Mouse (Mus musculus): ENCODE data around the gene Relt.

The Relt gene

DNA sequence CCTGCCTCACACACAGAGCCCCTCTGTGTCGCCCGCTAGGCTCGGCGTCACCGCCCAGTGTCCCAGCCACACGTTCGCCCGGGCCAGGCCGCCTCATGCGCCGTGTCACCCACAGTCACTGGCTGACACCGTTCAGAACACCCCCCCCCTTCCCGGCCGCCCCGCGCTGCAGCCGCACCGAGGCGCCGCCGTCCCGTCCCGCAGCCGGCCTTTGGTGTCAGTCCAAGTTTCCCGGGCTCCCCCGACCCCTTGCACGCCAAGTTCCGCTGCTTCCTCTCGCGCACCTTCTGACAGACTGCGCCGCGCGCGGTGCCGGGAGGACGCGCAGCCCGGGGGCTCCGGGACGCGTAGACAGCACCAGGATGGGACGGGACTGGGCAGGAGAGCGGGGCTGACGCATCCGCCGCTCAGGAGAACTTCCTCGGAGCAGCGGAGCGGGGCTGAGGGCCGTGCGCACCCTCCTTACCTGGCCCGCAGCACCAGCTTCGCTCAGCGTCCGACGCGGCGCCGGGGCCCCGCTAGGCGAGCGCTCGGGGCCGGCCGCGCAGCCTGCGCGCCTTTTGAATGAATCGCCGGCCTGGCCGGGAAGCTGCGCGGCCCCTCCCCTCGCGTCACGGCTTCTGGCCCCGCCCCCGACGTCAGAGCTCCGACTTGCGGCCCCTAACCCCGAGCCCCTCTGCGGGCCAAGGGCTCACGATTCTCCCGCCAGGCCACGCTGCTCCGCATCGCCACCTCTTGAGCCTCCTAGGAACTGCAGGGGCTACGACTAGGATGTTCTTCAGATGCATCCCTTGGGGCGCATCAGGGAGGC lies at the start of gene Relt:
Relt (minus strand) TSS at position 619 of the 811 bp plus-strand sequence.
- DNase-seq (ENCODE audit: low spot score in 2 of 2) = peak; percentile 85 to 88

DNA sequence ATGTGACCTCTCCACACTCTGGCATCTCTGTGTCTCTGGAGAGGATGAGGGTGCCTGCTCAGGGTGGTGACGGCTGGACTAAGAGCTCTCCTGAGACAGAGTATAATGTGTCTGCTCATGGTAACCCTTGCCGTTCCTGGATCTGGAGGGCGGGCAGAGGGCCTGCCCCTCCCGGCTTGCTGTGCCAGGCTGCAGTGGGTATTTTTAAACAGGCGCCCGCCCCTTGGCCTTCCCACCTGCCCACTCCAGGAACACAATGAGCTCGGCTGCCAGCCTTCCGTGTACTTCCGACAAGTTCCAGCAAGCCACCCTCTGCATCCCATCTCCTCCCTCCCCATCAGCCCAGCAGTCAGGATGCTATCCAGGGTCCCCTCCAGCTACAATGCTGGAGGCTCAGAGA lies 48.5 kb upstream of the Relt start:
- DNase-seq (ENCODE audit: low spot score in 2 of 2) = no peak

GRCm38 (mm10) chr7:100911246-100911770 lies 48.1 kb upstream of the Relt start:
- no peak for DNase-seq (ENCODE audit: low spot score in 2 of 2)

DNA sequence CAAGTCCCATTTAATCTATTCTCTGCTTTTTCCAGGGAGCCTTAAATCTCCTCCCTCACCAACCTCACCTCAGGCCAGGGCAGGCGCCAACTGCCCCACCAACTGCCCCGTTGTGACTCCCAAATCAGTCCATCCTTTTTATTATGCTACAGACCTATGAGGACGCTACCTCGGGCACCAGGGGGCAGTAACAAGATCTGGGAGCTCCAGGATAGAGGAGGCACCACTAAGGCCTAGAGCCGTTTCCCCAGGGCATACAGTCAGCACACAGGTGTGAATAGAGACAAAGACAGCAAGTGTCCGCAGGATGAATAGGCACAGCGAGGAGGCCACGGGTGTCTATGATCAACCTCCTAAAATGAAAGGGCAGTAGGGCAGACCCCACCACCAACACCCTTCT lies 45.3 kb upstream of the Relt start:
- DNase-seq (ENCODE audit: low spot score in 2 of 2) = no peak

DNA sequence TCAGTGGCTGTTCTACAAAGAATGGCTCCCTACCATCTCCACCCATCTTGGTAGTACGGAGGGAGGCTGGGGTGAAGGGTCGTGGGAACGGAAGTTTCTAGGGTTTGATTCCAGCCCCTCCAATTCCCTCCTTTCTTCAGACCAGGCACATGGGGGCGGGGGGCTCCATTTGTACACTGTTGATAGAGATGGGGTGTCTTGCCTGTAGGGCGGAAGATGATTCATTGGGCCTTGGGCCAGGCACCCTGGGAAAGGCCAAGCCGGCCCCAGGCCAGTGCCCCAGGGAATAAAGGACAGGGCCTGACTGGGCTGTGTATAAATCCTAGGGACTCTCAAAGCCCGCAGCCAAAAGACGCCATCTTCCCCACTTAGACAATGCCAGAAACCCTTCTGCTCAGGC lies 44.8 kb upstream of the Relt start:
- no peak for DNase-seq (ENCODE audit: low spot score in 2 of 2)

GRCm38 (mm10) chr7:100907231-100907630 lies 44.0 kb upstream of the Relt start:
- DNase-seq (ENCODE audit: low spot score in 2 of 2) = peak; percentile 84 to 89

DNA sequence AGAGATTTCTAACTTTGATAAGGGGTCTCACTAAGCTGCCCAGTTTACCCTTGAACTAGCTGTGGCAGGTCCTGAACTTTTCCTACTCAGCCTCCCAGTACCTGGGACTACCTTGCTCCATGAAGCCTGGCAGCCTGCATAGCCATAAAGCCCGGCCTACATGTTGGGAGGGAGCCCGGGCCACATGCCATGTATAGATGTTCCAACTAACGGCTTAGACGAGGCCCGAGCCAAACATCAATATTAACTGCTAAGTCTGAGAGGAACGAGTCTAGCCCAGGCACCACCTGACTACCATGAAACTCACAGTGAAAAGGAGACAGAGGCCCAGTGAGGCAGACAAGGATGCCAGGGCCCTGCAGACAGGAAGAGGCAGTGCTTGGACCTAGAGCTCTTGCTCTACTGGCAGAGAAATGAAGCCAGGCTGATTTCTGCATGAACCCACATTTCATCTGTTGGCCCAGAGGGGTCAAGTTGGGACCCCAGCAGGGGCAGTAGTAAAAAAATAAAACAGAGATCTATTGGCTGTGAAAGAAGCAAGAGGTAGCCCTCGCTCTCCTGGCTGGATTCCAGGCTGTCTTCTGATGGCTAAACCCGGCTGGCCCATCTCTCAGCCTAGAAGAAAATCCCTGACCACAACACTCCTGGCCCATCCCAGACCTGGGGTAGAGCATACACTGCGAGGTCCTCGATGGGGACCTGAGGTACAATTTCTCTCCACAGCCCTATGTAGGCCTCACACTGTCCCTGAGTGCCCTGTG lies 43.0 kb upstream of the Relt start:
- DNase-seq (ENCODE audit: low spot score in 2 of 2) = no peak

DNA sequence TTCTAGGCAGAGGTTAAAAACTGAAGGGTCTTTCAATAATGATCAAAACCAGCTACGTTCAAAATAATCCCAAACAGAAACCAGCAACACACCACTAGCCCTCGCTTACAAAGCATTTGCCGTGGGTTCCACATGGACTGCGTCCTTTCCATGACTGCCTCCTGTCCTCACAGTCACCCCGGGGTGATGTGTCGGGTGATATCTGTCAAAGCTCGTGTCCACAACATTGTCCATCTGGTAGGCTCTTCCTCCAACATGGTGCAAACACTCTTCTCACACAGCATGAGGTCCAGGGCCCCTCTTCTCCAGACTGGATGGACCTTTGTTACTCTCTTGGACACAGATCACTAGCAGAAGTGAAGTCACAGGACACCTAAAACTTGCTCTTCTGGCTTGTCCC lies 41.8 kb upstream of the Relt start:
- DNase-seq (ENCODE audit: low spot score in 2 of 2) = no peak

DNA sequence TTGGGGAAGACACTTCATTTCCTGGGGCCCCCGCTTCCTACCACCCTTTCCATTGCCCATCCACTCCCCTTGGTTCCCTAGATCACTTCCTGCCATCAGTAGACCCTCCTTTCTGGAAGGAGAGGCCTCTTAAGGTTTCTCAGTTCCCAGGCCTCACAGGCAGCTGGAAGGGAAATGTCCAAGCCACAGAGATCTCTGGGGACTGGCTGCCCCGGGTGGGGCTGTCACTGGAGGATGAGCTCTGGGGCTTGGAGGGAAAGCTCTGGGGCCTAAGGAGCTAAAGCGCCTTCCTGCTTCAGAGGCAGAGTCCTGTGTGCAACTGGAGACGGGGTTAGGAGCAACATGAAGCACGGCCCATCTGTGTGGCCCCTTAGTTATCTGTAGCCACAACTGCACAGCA lies 41.4 kb upstream of the Relt start:
- no peak for DNase-seq (ENCODE audit: low spot score in 2 of 2)

DNA sequence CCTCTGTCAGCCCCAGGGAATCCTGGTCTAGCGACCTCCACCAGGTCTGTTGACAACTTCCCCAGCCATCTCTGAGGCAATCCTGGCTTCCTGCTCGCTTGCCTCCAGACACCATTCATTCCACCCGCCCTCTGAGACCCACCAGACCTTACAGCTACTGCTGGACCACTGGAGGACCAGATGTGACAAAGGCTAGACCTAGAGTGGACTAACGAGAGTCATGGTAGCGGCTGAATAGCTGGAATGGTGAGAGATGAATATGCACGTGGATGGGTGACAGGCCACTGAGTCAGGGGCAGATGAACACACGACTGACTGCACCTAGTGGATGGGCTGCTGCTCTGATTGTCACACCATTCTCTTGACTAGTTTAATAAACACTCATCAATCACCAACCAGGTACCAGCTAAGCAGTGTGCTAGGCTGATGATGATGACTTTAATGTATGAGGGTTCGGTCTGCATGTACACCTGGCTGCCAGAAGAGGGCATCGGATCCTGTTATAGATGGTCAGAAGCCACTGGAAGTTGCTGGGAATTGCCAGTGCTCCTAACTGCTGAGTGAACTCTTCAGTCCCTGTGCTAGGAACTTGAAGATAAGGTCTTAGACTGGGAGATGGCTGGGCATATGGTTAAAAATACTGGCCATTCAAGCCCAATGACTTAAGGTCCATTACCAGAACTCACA lies 39.3 kb upstream of the Relt start:
- DNase-seq (ENCODE audit: low spot score in 2 of 2) = no peak

DNA sequence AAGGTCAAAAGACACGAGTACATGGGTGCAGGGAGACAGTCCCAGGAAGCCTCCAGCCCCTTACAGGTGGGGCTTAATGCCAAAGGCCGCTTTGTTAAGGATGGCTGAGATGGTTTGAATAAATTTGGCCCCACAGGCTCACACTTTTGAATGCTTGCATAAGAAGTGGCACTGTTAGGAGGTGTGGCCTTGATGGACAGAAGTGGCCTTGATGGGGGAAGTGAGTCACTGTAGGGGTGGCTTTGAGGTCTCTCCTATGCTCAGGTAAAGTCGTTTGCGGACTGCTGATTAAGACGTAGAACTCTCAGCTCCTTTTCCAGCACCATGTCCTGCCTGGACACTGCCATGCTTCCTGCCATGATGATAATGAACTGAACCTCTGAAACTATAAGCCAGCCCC lies 34.6 kb upstream of the Relt start:
- DNase-seq (ENCODE audit: low spot score in 2 of 2) = no peak

GRCm38 (mm10) chr7:100894833-100895226 lies 31.6 kb upstream of the Relt start:
- DNase-seq (ENCODE audit: low spot score in 2 of 2) = no peak

- peak; percentile 64 to 70 for DNase-seq (ENCODE audit: low spot score in 2 of 2)
Observed at GRCm38 (mm10) chr7:100894057-100894832, 31.0 kb upstream of the Relt start.

DNA sequence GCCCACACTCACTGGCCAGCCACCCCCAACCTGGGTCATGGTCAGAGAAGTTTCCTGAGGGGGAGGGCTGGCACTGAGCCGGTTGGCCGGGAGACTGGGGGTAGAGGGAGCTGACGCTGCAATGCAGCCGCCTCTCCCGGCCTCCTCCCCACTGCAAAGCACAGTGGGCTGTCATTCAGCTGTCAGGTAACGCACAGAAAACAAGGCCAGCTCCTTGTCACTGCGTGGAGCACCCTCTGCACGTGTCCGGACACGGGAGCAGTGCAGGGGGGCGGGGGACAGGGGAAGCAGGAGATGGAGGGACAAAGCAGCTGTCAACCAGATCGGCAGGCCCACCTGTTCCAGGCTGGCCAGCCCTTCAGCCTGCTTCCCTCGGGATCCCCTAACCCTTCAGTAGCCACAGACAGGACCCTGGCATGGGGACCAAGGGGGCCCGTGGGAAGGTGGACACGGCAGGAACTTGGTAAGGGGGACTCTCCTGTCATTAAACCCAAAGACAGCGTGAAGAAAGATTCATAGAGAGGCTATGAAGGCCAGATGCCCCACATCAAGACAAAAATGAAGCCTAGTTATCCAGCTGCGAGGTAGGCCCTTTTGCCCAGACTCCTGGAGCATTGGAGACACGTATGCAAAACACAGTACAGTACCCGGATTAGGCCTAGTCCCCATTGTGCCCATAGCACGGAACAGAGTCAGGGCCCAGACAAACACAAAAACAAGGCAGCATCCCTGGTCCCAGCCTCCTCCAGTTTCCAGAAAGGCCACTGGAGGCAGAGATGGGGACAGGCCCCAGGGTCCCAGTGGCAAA lies 30.2 kb upstream of the Relt start:
- DNase-seq (ENCODE audit: low spot score in 2 of 2) = peak; percentile 51 to 56

- DNase-seq (ENCODE audit: low spot score in 2 of 2) = peak; percentile 66 to 69
Observed at GRCm38 (mm10) chr7:100886535-100886934, 23.3 kb upstream of the Relt start.

- no peak for DNase-seq (ENCODE audit: low spot score in 2 of 2)
Observed at GRCm38 (mm10) chr7:100884460-100884859, 21.2 kb upstream of the Relt start.

DNA sequence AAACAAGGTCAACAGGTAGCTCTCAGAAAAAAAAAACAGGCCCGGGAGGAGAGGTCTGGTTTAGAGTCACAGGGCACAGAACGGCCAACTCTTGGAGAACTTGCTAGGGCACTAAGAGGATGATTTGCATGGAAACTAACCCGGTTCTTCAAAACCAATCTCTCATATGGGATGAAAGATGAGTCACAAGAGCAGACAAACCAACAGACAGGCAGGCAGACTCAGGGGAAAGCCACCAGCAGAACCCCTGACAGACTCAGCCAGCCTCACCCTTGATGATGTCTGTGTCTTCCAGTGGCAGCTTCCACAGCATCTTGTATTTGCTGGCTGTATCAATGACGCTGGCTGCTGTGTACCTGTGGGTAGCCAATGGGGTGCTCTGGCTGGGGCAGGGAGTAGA lies 18.7 kb upstream of the Relt start:
- no peak for DNase-seq (ENCODE audit: low spot score in 2 of 2)

GRCm38 (mm10) chr7:100881531-100881930 lies 18.3 kb upstream of the Relt start:
- no peak for DNase-seq (ENCODE audit: low spot score in 2 of 2)

DNA sequence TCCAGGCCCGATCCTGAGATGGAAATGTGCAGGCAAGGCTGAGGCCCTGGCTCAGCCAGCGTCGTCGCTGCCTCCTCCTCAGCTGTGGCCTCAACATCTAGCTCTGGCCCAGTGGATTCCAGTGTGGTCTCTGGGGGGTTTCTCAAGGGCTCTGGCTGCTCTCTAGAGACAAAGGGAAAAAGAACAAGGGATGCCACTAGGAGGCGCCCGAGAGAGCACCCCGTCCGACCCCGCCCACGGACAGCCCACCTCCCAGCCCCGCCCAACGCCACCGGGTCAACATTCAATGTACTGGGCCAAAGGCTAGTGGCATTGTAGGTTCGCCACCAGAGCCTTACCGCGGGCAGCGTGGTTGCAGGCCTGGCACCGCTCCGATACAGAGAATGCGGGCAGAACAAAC lies 16.3 kb upstream of the Relt start:
- no peak for DNase-seq (ENCODE audit: low spot score in 2 of 2)

DNA sequence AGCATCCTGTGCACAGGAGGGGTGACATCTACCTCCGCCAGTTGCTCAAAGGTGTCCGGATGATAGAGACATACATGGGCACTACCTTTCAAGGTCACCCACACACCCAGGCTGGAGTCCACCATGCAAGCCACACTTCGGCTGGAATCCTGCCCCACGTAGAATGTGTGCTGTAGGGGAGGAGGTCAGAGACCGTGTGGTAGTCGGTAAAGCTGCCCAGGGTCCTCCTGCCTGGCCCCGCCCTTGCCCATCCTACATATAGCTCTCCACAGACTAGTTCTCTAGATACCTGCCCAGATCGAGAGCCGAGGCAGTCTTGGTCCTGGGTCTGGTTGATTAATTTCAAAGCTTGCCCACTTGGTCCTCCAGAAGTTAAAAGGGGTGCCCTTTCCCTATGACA lies 13.5 kb upstream of the Relt start:
- DNase-seq (ENCODE audit: low spot score in 2 of 2) = no peak

GRCm38 (mm10) chr7:100876293-100876692 lies 13.0 kb upstream of the Relt start:
- DNase-seq (ENCODE audit: low spot score in 2 of 2) = no peak

Data from frontal cortex, postnatal 36 days (tissue).